Mouse (Mus musculus) embryonic facial prominence, embryonic 14.5 days (tissue): ENCODE measurements at regions not wholly inside any gene's neighbourhood (a gene's known extent, or its start where the extent isn't known, plus 50 kb on each side); places are given as distances from the start of the nearest gene placed in this dataset.
A peak's percentile ranks its signal among the peaks of the same experiment; 100 is the strongest.

ENCODE experiments used
- ATAC-seq: fragments of 200-750 bp; cut with Nextera tagmentation; 2 replicates; pipeline ENCODE4 v1.8.0; 2017; ENCODE audit warnings: low read depth, moderate number of reproducible peaks, moderate TSS enrichment
- DNase-seq: peaks from one replicate; pipeline ENCODE4 v3.0.0-alpha.2; 2015; ENCODE audit warnings: low spot score
- H3K27ac ChIP-seq: fragments of 300-500 bp; sonication (generic); replicated peaks from 2 replicates; pipeline ENCODE4 v1.5.1; 2014; ENCODE audit warnings: low read depth, mild to moderate bottlenecking, low read length, moderate library complexity
- H3K27me3 ChIP-seq: fragments of 300-500 bp; sonication (generic); replicated peaks from 2 replicates; pipeline ENCODE4 v1.6.1; 2014; ENCODE audit warnings: low read length; ENCODE audit not compliant: control insufficient read depth, insufficient read depth
- H3K36me3 ChIP-seq: fragments of 300-500 bp; sonication (generic); 2 replicates; pipeline ENCODE4 v1.6.1; 2014; ENCODE audit warnings: low read length, mixed read lengths; ENCODE audit not compliant: control insufficient read depth, insufficient read depth
- H3K4me1 ChIP-seq: fragments of 300-500 bp; sonication (generic); 2 replicates; pipeline ENCODE4 v1.6.1; 2014; ENCODE audit warnings: antibody characterized with exemption, low read length; ENCODE audit not compliant: control insufficient read depth, insufficient read depth
- H3K4me2 ChIP-seq: fragments of 300-500 bp; sonication (generic); 2 replicates; pipeline ENCODE4 v1.6.1; 2014; ENCODE audit warnings: low read depth, mild to moderate bottlenecking, low read length, moderate library complexity, mixed read lengths
- H3K4me3 ChIP-seq: fragments of 300-500 bp; sonication (generic); 2 replicates; pipeline ENCODE4 v1.5.1; 2014; ENCODE audit warnings: low read depth, mild to moderate bottlenecking, low read length
- H3K9ac ChIP-seq: fragments of 300-500 bp; sonication (generic); 2 replicates; pipeline ENCODE4 v1.6.1; 2014; ENCODE audit warnings: low read depth, mild to moderate bottlenecking, low read length, moderate library complexity, mixed read lengths
- H3K9me3 ChIP-seq: fragments of 300-500 bp; sonication (generic); 2 replicates; pipeline ENCODE4 v1.6.1; 2016; ENCODE audit warnings: low read length; ENCODE audit not compliant: control insufficient read depth
- WGBS: fragments of 180-500 bp; shearing (Covaris S2); extraction: QIAGEN DNeasy Blood & Tissue Kit; methylation state at CpG from one replicate; pipeline ENCODE4 v1.1.7; 2014; 5-methylcytosine and 5-hydroxymethylcytosine counted together

- WGBS: 61% methylated on average over 8 of the region's 8 CpGs
- H3K4me3 ChIP-seq: no peak overlapping the region
- no peaks in the 10 kb centered on the region for H3K9me3 ChIP-seq
- no peaks in the 10 kb centered on the region for H3K4me1 ChIP-seq
- no peaks in the 10 kb centered on the region for H3K36me3 ChIP-seq
- H3K4me2 ChIP-seq: no peak overlapping the region
- H3K27ac ChIP-seq: no peak overlapping the region
- H3K9ac ChIP-seq: no peak overlapping the region
- H3K27me3 ChIP-seq: no peaks in the 10 kb centered on the region
- ATAC-seq: no peak
- no peak for DNase-seq
These were observed 489.6 kb upstream of the Gm19410 start for GRCm38 (mm10) chr8:35275972-35276371.

- H3K9me3 ChIP-seq: no peaks in the 10 kb centered on the region
- no peak overlapping the region for H3K4me2 ChIP-seq
- 0 out of 2 replicates have a peak, but pooled peaks have one; percentile 22 for ATAC-seq
- H3K27ac ChIP-seq: no peak overlapping the region
- H3K4me1 ChIP-seq: no peaks in the 10 kb centered on the region
- peak; percentile 21 for DNase-seq
- no peaks in the 10 kb centered on the region for H3K36me3 ChIP-seq
- 65% methylated on average over 7 of the region's 7 CpGs for WGBS
- no peaks in the 10 kb centered on the region for H3K27me3 ChIP-seq
- H3K9ac ChIP-seq: no peak overlapping the region
- H3K4me3 ChIP-seq: no peak overlapping the region
These were observed 489.1 kb upstream of the Gm19410 start for GRCm38 (mm10) chr8:35276460-35276859.

- H3K9me3 ChIP-seq: no peaks in the 10 kb centered on the region
- DNase-seq (no peak), ATAC-seq (no peak)
- no peak overlapping the region for H3K9ac ChIP-seq
- no peaks in the 10 kb centered on the region for H3K27me3 ChIP-seq
- 93% methylated on average over 8 of the region's 8 CpGs for WGBS
- H3K4me1 ChIP-seq: no peaks in the 10 kb centered on the region
- H3K4me3 ChIP-seq: no peak overlapping the region
- H3K4me2 ChIP-seq: no peak overlapping the region
- no peaks in the 10 kb centered on the region for H3K36me3 ChIP-seq
- H3K27ac ChIP-seq: no peak overlapping the region
These were observed 486.6 kb upstream of the Gm19410 start for GRCm38 (mm10) chr8:35278946-35279345.

GRCm38 (mm10) chr8:35280741-35281140, 484.8 kb upstream of the Gm19410 start:
- 87% methylated on average over 6 of the region's 6 CpGs for WGBS
- H3K4me2 ChIP-seq: no peak overlapping the region
- no peak for DNase-seq
- no peaks in the 10 kb centered on the region for H3K36me3 ChIP-seq
- no peak overlapping the region for H3K27ac ChIP-seq
- H3K9ac ChIP-seq: no peak overlapping the region
- H3K9me3 ChIP-seq: no peaks in the 10 kb centered on the region
- ATAC-seq: no peak
- H3K27me3 ChIP-seq: no peaks in the 10 kb centered on the region
- no peak overlapping the region for H3K4me3 ChIP-seq
- H3K4me1 ChIP-seq: no peaks in the 10 kb centered on the region

GRCm38 (mm10) chr8:35283366-35283765, 482.2 kb upstream of the Gm19410 start:
- H3K27me3 ChIP-seq: no peaks in the 10 kb centered on the region
- 85% methylated on average over 9 of the region's 9 CpGs for WGBS

GRCm38 (mm10) chr8:35289018-35289417, 476.6 kb upstream of the Gm19410 start:
- Histone ChIP-seq H3K9me3 (0 out of 2 replicates have a peak, but pooled peaks cover 3% of the 10 kb centered on the region), H3K4me1 (no peaks in the 10 kb centered on the region), H3K36me3 (no peaks in the 10 kb centered on the region), H3K9ac (no peak overlapping the region), H3K4me2 (no peak overlapping the region), H3K27me3 (no peaks in the 10 kb centered on the region), H3K4me3 (no peak overlapping the region), H3K27ac (no peak overlapping the region)
- WGBS: 77% methylated on average over 5 of the region's 5 CpGs
- DNase-seq: no peak
- no peak for ATAC-seq

More at GRCm38 (mm10) chr8:35283366-35283765, 482.2 kb upstream of the Gm19410 start:
- Histone ChIP-seq H3K9ac (no peak overlapping the region), H3K36me3 (no peaks in the 10 kb centered on the region), H3K4me2 (no peak overlapping the region), H3K27ac (no peak overlapping the region), H3K9me3 (no peaks in the 10 kb centered on the region), H3K4me1 (no peaks in the 10 kb centered on the region), H3K4me3 (no peak overlapping the region)
- DNase-seq: no peak
- ATAC-seq: no peak

- Histone ChIP-seq H3K4me2 (no peak overlapping the region), H3K9me3 (0 out of 2 replicates have a peak, but pooled peaks cover 3% of the 10 kb centered on the region), H3K4me1 (no peaks in the 10 kb centered on the region), H3K4me3 (no peak overlapping the region), H3K36me3 (no peaks in the 10 kb centered on the region), H3K27me3 (no peaks in the 10 kb centered on the region), H3K27ac (no peak overlapping the region), H3K9ac (no peak overlapping the region)
- WGBS: 71% methylated on average over 4 of the region's 4 CpGs
- ATAC-seq (no peak), DNase-seq (no peak)
These were observed 475.6 kb upstream of the Gm19410 start for GRCm38 (mm10) chr8:35289967-35290366.

- peak; percentile 70 for ATAC-seq
- Histone ChIP-seq H3K36me3 (no peaks in the 10 kb centered on the region), H3K27me3 (no peaks in the 10 kb centered on the region), H3K27ac (no peak overlapping the region), H3K4me3 (no peak overlapping the region), H3K4me1 (no peaks in the 10 kb centered on the region), H3K9ac (no peak overlapping the region), H3K9me3 (0 out of 2 replicates have a peak, but pooled peaks cover 3% of the 10 kb centered on the region), H3K4me2 (no peak overlapping the region)
- WGBS: 56% methylated on average over 14 of the region's 14 CpGs
- peak; percentile 48 for DNase-seq
These were observed 472.0 kb upstream of the Gm19410 start for GRCm38 (mm10) chr8:35293437-35294126.

GRCm38 (mm10) chr8:35296936-35297335, 468.7 kb upstream of the Gm19410 start:
- no peak overlapping the region for H3K4me3 ChIP-seq
- WGBS: 76% methylated on average over 6 of the region's 6 CpGs
- no peak for DNase-seq
- H3K4me2 ChIP-seq: no peak overlapping the region
- no peak overlapping the region for H3K9ac ChIP-seq
- no peak overlapping the region for H3K27ac ChIP-seq
- H3K4me1 ChIP-seq: 0 out of 2 replicates have a peak, but pooled peaks cover 3% of the 10 kb centered on the region
- ATAC-seq: no peak
- H3K9me3 ChIP-seq: 0 out of 2 replicates have a peak, but pooled peaks cover 3% of the 10 kb centered on the region
- H3K36me3 ChIP-seq: no peaks in the 10 kb centered on the region
- H3K27me3 ChIP-seq: no peaks in the 10 kb centered on the region
